Mouse (Mus musculus): ENCODE results near the gene Spsb3.
A peak's percentile ranks its signal among the peaks of the same experiment; 100 is the strongest.

GRCm38 (mm10) chr17:24902671-24903474, 16.4 kb downstream of the Spsb3 start:
- peak; percentile 15; the same call in 1 of the 2 replicates for TF ChIP-seq CTCF (IDR thresholded peaks at IDR 0.05; ENCODE audit: insufficient read depth, low read length)
- no peak for TF ChIP-seq POLR2A (IDR thresholded peaks at IDR 0.05; ENCODE audit: borderline replicate concordance, extremely low read depth, low read depth, low read length)

Data from lung, adult 2 months (tissue).